Comparison of ENCODE assay signal across 7 mouse cellular contexts in genomic region chr7:29521841-29522575, GRCm38 (mm10). TPM values are rescaled to one million over a fixed set of nuclear protein-coding genes. Genes with fewer than 3 reads are reported as not detected.
DNase-seq lines count a peak whose midpoint lies in the region; TF ChIP-seq lines count a peak whose summit lies in the region.

No protein-coding gene starts in this region.

- in situ Hi-C loops in ES-E14 (cut with MboI; ENCODE audit: low sequenced_read_pairs in 2 of 2, unreplicated experiment in 2 of 2) = loop anchor here (5.0 to 10.0 kb wide), 2 partner anchors 127 to 140 kb away; no protein-coding TSS in a partner anchor

- H3K9ac ChIP-seq in ES-E14 (ENCODE audit: insufficient read depth, low read depth, low read length, poor library complexity, severe bottlenecking) = no peak overlapping the region

- no peaks in the 10 kb centered on the region for H3K9me3 ChIP-seq in ES-E14 (ENCODE audit: control insufficient read depth, insufficient read depth, low read depth, low read length)

- H3K36me3 ChIP-seq in ES-E14 (ENCODE audit: control insufficient read depth, insufficient read depth, low read length, poor library complexity, severe bottlenecking) = no peaks in the 10 kb centered on the region
- H3K36me3 ChIP-seq in splenic B cell, adult 2 months (ENCODE audit: control insufficient read depth, insufficient read depth, low read length, poor library complexity, severe bottlenecking) = no peaks in the 10 kb centered on the region

- H3K27me3 ChIP-seq in splenic B cell, adult 2 months (ENCODE audit: control insufficient read depth, insufficient read depth, low read length, poor library complexity, severe bottlenecking) = no peaks in the 10 kb centered on the region

- H3K27ac ChIP-seq in ES-E14 (ENCODE audit: insufficient read depth, low read depth, low read length, poor library complexity, severe bottlenecking) = no peak overlapping the region

- H3K4me3 ChIP-seq in ES-E14 (ENCODE audit: insufficient read depth in 1 of 2, low read depth in 1 of 2, low read length in 2 of 2, poor library complexity in 1 of 2, severe bottlenecking in 1 of 2) = no peak overlapping the region

- intact Hi-C loops in heart, postnatal 10 days (cut with DNase I) = loop anchor here (1.0 to 10.0 kb wide), 5 partner anchors 85 to 477 kb away; partner anchors contain the start of gene 2200002D01Rik

- H3K4me1 ChIP-seq in ES-E14 (ENCODE audit: control insufficient read depth in 2 of 2, insufficient read depth in 2 of 2, low read length in 2 of 2, poor library complexity in 1 of 2) = peaks cover 2 to 3% of the 10 kb centered on the region in 2 experiments; a peak in 2 of 4 replicates

- DNase-seq in ES-E14 (ENCODE audit: low read depth, low spot score) = peak; percentile 70
- peak; percentile 84 to 86 for DNase-seq in adrenal gland, adult 18-20 months (ENCODE audit: low spot score in 2 of 2)
- peak; percentile 85 for DNase-seq in embryo, embryonic 11 days
- peak; percentile 86 to 92 for DNase-seq in heart, postnatal 10 days
- peak; percentile 67 for DNase-seq in left cerebral cortex, adult 11 months (ENCODE audit: low spot score)
- peak; percentile 31 to 59 for DNase-seq in monocyte, adult 2 months (ENCODE audit: low read depth in 1 of 2, low spot score in 2 of 2)
- DNase-seq in splenic B cell, adult 2 months (ENCODE audit: low read depth, low spot score) = peak; percentile 85

TF ChIP-seq in ES-E14, 5 proteins besides CTCF, POLR2A, EP300 and RAD21:
- TF ChIP-seq HCFC1 (IDR thresholded peaks at IDR 0.05; ENCODE audit: borderline replicate concordance, insufficient read depth, low read length) (no peak), ZC3H11A (IDR thresholded peaks at IDR 0.05; ENCODE audit: borderline replicate concordance, low read depth, low read length) (peak; percentile 89; the same call in 1 of the 2 replicates), MAFK (IDR thresholded peaks at IDR 0.05; ENCODE audit: insufficient read depth, low read depth, low read length) (no peak), CHD2 (IDR thresholded peaks at IDR 0.05; ENCODE audit: low read depth, low read length) (no peak), ZNF384 (IDR thresholded peaks at IDR 0.05; ENCODE audit: low read depth, low read length) (no peak)

RNA-seq across cellular contexts. Expression of gene Sipa1l3, which starts 3.6 kb away (rescaled TPM):
- total RNA-seq in ES-E14 (2012; rRNA removed) = 27.5 and 33.2 TPM in 2 replicates
- total RNA-seq in adrenal gland, adult 18-20 months (2021) = 10 to 100 TPM; 23.5 to 42.5 TPM
- total RNA-seq in heart, postnatal 10 days (2021) = 10 to 100 TPM; 17.8 to 20.2 TPM
